Mouse (Mus musculus) c-Kit-positive CD71-negative TER-119-negative erythroid progenitor cells, embryonic 14.5 days (primary cell): ENCODE data around the gene Sdr39u1.

Experiments used
- DNase-seq: peaks from one replicate; pipeline ENCODE4 v3.0.0-alpha.2; 2013; ENCODE audit warnings: low read depth

Gene Sdr39u1

GRCm38 (mm10) chr14:55854406-55855100 lies 45.5 kb downstream of the Sdr39u1 start:
- no peak for DNase-seq

- peak; percentile 46 for DNase-seq
Observed at GRCm38 (mm10) chr14:55853621-55854285, 46.3 kb downstream of the Sdr39u1 start, which contains the start of gene Nynrin. Nynrin (plus strand) TSS chr14:55854010.

GRCm38 (mm10) chr14:55852646-55853551 lies 47.2 kb downstream of the Sdr39u1 start:
- no peak for DNase-seq

GRCm38 (mm10) chr14:55850885-55851284 lies 49.2 kb downstream of the Sdr39u1 start:
- DNase-seq: no peak
